Mouse (Mus musculus): ENCODE results near the gene Gm20388. TPM values are rescaled to one million over a fixed set of nuclear protein-coding genes. Genes with fewer than 3 reads are reported as not detected.

The Gm20388 gene
- polyA plus RNA-seq, 1 experiment, result 18.7 TPM

GRCm38 (mm10) chr8:120872661-120873060 lies 962.0 kb downstream of the Gm20388 start:
- TF ChIP-seq POLR2A (IDR thresholded peaks at IDR 0.05; ENCODE audit: borderline replicate concordance, insufficient read depth, low read length) (no peak), CTCF (IDR thresholded peaks at IDR 0.05; ENCODE audit: borderline replicate concordance, insufficient read depth, low read depth, low read length) (no peak)
- no peaks in the 10 kb centered on the region; the same call in 1 of the 2 replicates for H3K27me3 ChIP-seq (ENCODE audit: control insufficient read depth, insufficient read depth, low read length)
- no peak overlapping the region for H3K4me3 ChIP-seq (replicated peaks; ENCODE audit: insufficient read depth, low read depth, low read length)
- DNase-seq, result no peak
- WGBS, result 61% methylated on average over 6 of the region's 6 CpGs
- H3K27ac ChIP-seq (ENCODE audit: insufficient read depth, low read length), result no peak overlapping the region
- no peaks in the 10 kb centered on the region for H3K4me1 ChIP-seq (ENCODE audit: control insufficient read depth, insufficient read depth, low read length)

GRCm38 (mm10) chr8:120876010-120876918 lies 965.6 kb downstream of the Gm20388 start:
- H3K4me3 ChIP-seq (replicated peaks; ENCODE audit: insufficient read depth, low read depth, low read length), result no peak overlapping the region
- H3K4me1 ChIP-seq (ENCODE audit: control insufficient read depth, insufficient read depth, low read length), result no peaks in the 10 kb centered on the region
- no peaks in the 10 kb centered on the region; the same call in 1 of the 2 replicates for H3K27me3 ChIP-seq (ENCODE audit: control insufficient read depth, insufficient read depth, low read length)
- no peak overlapping the region for H3K27ac ChIP-seq (ENCODE audit: insufficient read depth, low read length)
- no peak for TF ChIP-seq POLR2A (IDR thresholded peaks at IDR 0.05; ENCODE audit: borderline replicate concordance, insufficient read depth, low read length)
- TF ChIP-seq CTCF (IDR thresholded peaks at IDR 0.05; ENCODE audit: borderline replicate concordance, insufficient read depth, low read depth, low read length), result no peak
- WGBS, result 70% methylated on average over 24 of the region's 24 CpGs
- no peak for DNase-seq

DNA sequence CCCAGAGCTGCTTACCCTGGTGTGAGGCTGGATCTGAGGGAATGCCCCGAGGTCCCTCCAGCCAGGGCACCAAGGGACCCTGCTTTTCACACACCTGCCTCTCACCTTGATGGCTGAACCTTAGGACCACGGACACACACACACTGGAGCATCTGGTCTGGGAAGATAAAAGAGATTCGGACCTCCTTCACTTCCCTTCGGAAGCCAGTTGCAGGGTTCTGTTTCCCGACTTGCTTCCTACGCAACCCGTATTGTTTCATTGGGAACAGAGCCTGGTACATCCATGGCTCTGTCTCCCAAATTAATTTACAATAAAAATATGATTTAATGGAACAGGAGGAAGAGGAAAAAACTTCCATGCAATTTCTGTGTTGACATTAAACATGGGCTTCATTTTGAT lies 966.4 kb downstream of the Gm20388 start:
- 82% methylated on average over 7 of the region's 7 CpGs for WGBS
- Histone ChIP-seq H3K27me3 (ENCODE audit: control insufficient read depth, insufficient read depth, low read length) (peaks cover 4% of the 10 kb centered on the region; the same call in 1 of the 2 replicates), H3K4me1 (ENCODE audit: control insufficient read depth, insufficient read depth, low read length) (no peaks in the 10 kb centered on the region), H3K27ac (ENCODE audit: insufficient read depth, low read length) (no peak overlapping the region), H3K4me3 (replicated peaks; ENCODE audit: insufficient read depth, low read depth, low read length) (no peak overlapping the region)
- DNase-seq, result no peak
- TF ChIP-seq CTCF (IDR thresholded peaks at IDR 0.05; ENCODE audit: borderline replicate concordance, insufficient read depth, low read depth, low read length) (no peak), POLR2A (IDR thresholded peaks at IDR 0.05; ENCODE audit: borderline replicate concordance, insufficient read depth, low read length) (no peak)

- 64% methylated on average over 6 of the region's 6 CpGs for WGBS
- no peak for TF ChIP-seq CTCF (IDR thresholded peaks at IDR 0.05; ENCODE audit: borderline replicate concordance, insufficient read depth, low read depth, low read length)
- no peak for TF ChIP-seq POLR2A (IDR thresholded peaks at IDR 0.05; ENCODE audit: borderline replicate concordance, insufficient read depth, low read length)
- Histone ChIP-seq H3K4me1 (ENCODE audit: control insufficient read depth, insufficient read depth, low read length) (no peaks in the 10 kb centered on the region), H3K27ac (ENCODE audit: insufficient read depth, low read length) (no peak overlapping the region), H3K4me3 (replicated peaks; ENCODE audit: insufficient read depth, low read depth, low read length) (no peak overlapping the region), H3K27me3 (ENCODE audit: control insufficient read depth, insufficient read depth, low read length) (peaks cover 4% of the 10 kb centered on the region; the same call in 1 of the 2 replicates)
- DNase-seq, result no peak
Measured at GRCm38 (mm10) chr8:120879928-120880327, 969.3 kb downstream of the Gm20388 start.

GRCm38 (mm10) chr8:120881634-120882033 lies 971.0 kb downstream of the Gm20388 start:
- H3K27me3 ChIP-seq (ENCODE audit: control insufficient read depth, insufficient read depth, low read length), result peaks cover 4% of the 10 kb centered on the region; the same call in 1 of the 2 replicates
- TF ChIP-seq CTCF (IDR thresholded peaks at IDR 0.05; ENCODE audit: borderline replicate concordance, insufficient read depth, low read depth, low read length) (no peak), POLR2A (IDR thresholded peaks at IDR 0.05; ENCODE audit: borderline replicate concordance, insufficient read depth, low read length) (no peak)

GRCm38 (mm10) chr8:120882657-120883056 lies 972.0 kb downstream of the Gm20388 start:
- WGBS, result 21% methylated on average over 13 of the region's 13 CpGs
- H3K27me3 ChIP-seq (ENCODE audit: control insufficient read depth, insufficient read depth, low read length), result peaks cover 7% of the 10 kb centered on the region; the same call in 1 of the 2 replicates
- H3K27ac ChIP-seq (ENCODE audit: insufficient read depth, low read length), result no peak overlapping the region
- DNase-seq, result no peak
- no peaks in the 10 kb centered on the region for H3K4me1 ChIP-seq (ENCODE audit: control insufficient read depth, insufficient read depth, low read length)
- H3K4me3 ChIP-seq (replicated peaks; ENCODE audit: insufficient read depth, low read depth, low read length), result no peak overlapping the region
- no peak for TF ChIP-seq CTCF (IDR thresholded peaks at IDR 0.05; ENCODE audit: borderline replicate concordance, insufficient read depth, low read depth, low read length)
- TF ChIP-seq POLR2A (IDR thresholded peaks at IDR 0.05; ENCODE audit: borderline replicate concordance, insufficient read depth, low read length), result no peak

More at GRCm38 (mm10) chr8:120881634-120882033, 971.0 kb downstream of the Gm20388 start:
- WGBS, result 60% methylated on average over 10 of the region's 10 CpGs
- H3K27ac ChIP-seq (ENCODE audit: insufficient read depth, low read length), result no peak overlapping the region
- H3K4me3 ChIP-seq (replicated peaks; ENCODE audit: insufficient read depth, low read depth, low read length), result no peak overlapping the region
- no peaks in the 10 kb centered on the region for H3K4me1 ChIP-seq (ENCODE audit: control insufficient read depth, insufficient read depth, low read length)
- DNase-seq, result no peak

- Histone ChIP-seq H3K27ac (ENCODE audit: insufficient read depth, low read length) (no peak overlapping the region), H3K27me3 (ENCODE audit: control insufficient read depth, insufficient read depth, low read length) (peaks cover 7% of the 10 kb centered on the region; the same call in 1 of the 2 replicates), H3K4me1 (ENCODE audit: control insufficient read depth, insufficient read depth, low read length) (no peaks in the 10 kb centered on the region), H3K4me3 (replicated peaks; ENCODE audit: insufficient read depth, low read depth, low read length) (no peak overlapping the region)
- WGBS, result 4% methylated on average over 25 of the region's 25 CpGs
- no peak for DNase-seq
- no peak for TF ChIP-seq CTCF (IDR thresholded peaks at IDR 0.05; ENCODE audit: borderline replicate concordance, insufficient read depth, low read depth, low read length)
- TF ChIP-seq POLR2A (IDR thresholded peaks at IDR 0.05; ENCODE audit: borderline replicate concordance, insufficient read depth, low read length), result no peak
Measured at GRCm38 (mm10) chr8:120883369-120883768, 972.7 kb downstream of the Gm20388 start.

- Histone ChIP-seq H3K27ac (ENCODE audit: insufficient read depth, low read length) (no peak overlapping the region), H3K27me3 (ENCODE audit: control insufficient read depth, insufficient read depth, low read length) (peaks cover 7% of the 10 kb centered on the region; the same call in 1 of the 2 replicates), H3K4me1 (ENCODE audit: control insufficient read depth, insufficient read depth, low read length) (no peaks in the 10 kb centered on the region), H3K4me3 (replicated peaks; ENCODE audit: insufficient read depth, low read depth, low read length) (no peak overlapping the region)
- no peak for DNase-seq
- 6% methylated on average over 15 of the region's 15 CpGs for WGBS
- TF ChIP-seq POLR2A (IDR thresholded peaks at IDR 0.05; ENCODE audit: borderline replicate concordance, insufficient read depth, low read length) (no peak), CTCF (IDR thresholded peaks at IDR 0.05; ENCODE audit: borderline replicate concordance, insufficient read depth, low read depth, low read length) (no peak)
Measured at GRCm38 (mm10) chr8:120883853-120884252, 973.2 kb downstream of the Gm20388 start.
